In genomic region chr8:122285727-122286126, GRCm38 (mm10) we compare ENCODE assay signal across 9 mouse cellular contexts. TPM values are rescaled to one million over a fixed set of nuclear protein-coding genes. Genes with fewer than 3 reads are reported as not detected.
DNase-seq lines count a peak whose midpoint lies in the region; ATAC-seq and TF ChIP-seq lines count a peak whose summit lies in the region.
"Had no signal": no experiment of that assay in that cellular context is flagged by ENCODE, and none has a peak within 500 bp of the region (broad histone marks: within the 10 kb centered on the region; RNA-seq: fewer than 3 reads in every experiment).

No protein-coding gene starts in this region.

- H3K36me3 ChIP-seq in forebrain, embryonic 10.5 days (replicated peaks) = no peaks in the 10 kb centered on the region
- no peaks in the 10 kb centered on the region for H3K36me3 ChIP-seq in forebrain, embryonic 14.5 days (ENCODE audit: control insufficient read depth, insufficient read depth, low read length)
- H3K36me3 ChIP-seq in midbrain, embryonic 13.5 days = no peaks in the 10 kb centered on the region
- H3K36me3 ChIP-seq in midbrain, postnatal 0 days (ENCODE audit: insufficient read depth, low read length) = no peaks in the 10 kb centered on the region

- no peak overlapping the region for H3K4me2 ChIP-seq in forebrain, embryonic 14.5 days (ENCODE audit: low read length)
- H3K4me2 ChIP-seq in midbrain, embryonic 13.5 days (replicated peaks) = peak overlapping the region; percentile 99; the same call in 1 of the 2 replicates
- H3K4me2 ChIP-seq in midbrain, postnatal 0 days (ENCODE audit: low read depth, low read length, poor library complexity, severe bottlenecking) = no peak overlapping the region

- ATAC-seq in forebrain, embryonic 14.5 days = no peak
- ATAC-seq in midbrain, embryonic 13.5 days = no peak
- no peak for ATAC-seq in midbrain, postnatal 0 days (ENCODE audit: low FRiP score)
- peak; percentile 9 for ATAC-seq in inflammation-experienced regulatory T-cells, adult 6 months

- no peaks in the 10 kb centered on the region for H3K9me3 ChIP-seq in forebrain, embryonic 10.5 days
- H3K9me3 ChIP-seq in forebrain, embryonic 14.5 days (replicated peaks; ENCODE audit: control insufficient read depth, low read length) = no peaks in the 10 kb centered on the region
- H3K9me3 ChIP-seq in midbrain, embryonic 13.5 days = no peaks in the 10 kb centered on the region
- no peaks in the 10 kb centered on the region for H3K9me3 ChIP-seq in midbrain, postnatal 0 days (ENCODE audit: low read length)

- TF ChIP-seq CTCF in midbrain, postnatal 0 days (IDR thresholded peaks at IDR 0.05) = no peak

- no peak overlapping the region for H3K9ac ChIP-seq in forebrain, embryonic 14.5 days (ENCODE audit: low read length)
- H3K9ac ChIP-seq in midbrain, embryonic 13.5 days (replicated peaks) = no peak overlapping the region
- H3K9ac ChIP-seq in midbrain, postnatal 0 days (replicated peaks; ENCODE audit: low read length, poor library complexity, severe bottlenecking) = no peak overlapping the region

- DNase-seq in forebrain, embryonic 10.5 days (ENCODE audit: extremely low spot score, low spot score) = no peak
- DNase-seq in forebrain, embryonic 14.5 days (ENCODE audit: low spot score) = no peak
- no peak for DNase-seq in midbrain, postnatal 0 days (ENCODE audit: low spot score)
- DNase-seq in thymus, postnatal 14 days = peak; percentile 34
- DNase-seq in embryo, embryonic 9.5 days (ENCODE audit: extremely low spot score) = no peak
- DNase-seq in right cerebral cortex, postnatal 10 days (ENCODE audit: low spot score in 2 of 2) = no peak
- DNase-seq: kidney, adult 18-20 months had no signal

- H3K4me1 ChIP-seq in forebrain, embryonic 10.5 days = peaks cover 75% of the 10 kb centered on the region
- peaks cover 19% of the 10 kb centered on the region for H3K4me1 ChIP-seq in forebrain, embryonic 14.5 days (ENCODE audit: control insufficient read depth, insufficient read depth, low read length)
- peaks cover 71% of the 10 kb centered on the region for H3K4me1 ChIP-seq in midbrain, embryonic 13.5 days (replicated peaks)
- H3K4me1 ChIP-seq in midbrain, postnatal 0 days (ENCODE audit: insufficient read depth, low read length) = peaks cover 11% of the 10 kb centered on the region; the same call in 1 of the 2 replicates

- 0 out of 2 replicates have a peak overlapping the region, but pooled peaks have one; percentile 41 for H3K27ac ChIP-seq in forebrain, embryonic 10.5 days
- no peak overlapping the region for H3K27ac ChIP-seq in forebrain, embryonic 14.5 days (ENCODE audit: low read depth, low read length)
- no peak overlapping the region for H3K27ac ChIP-seq in midbrain, embryonic 13.5 days
- no peak overlapping the region for H3K27ac ChIP-seq in midbrain, postnatal 0 days (ENCODE audit: low read depth, low read length)

- 68% methylated on average over 6 of the region's 6 CpGs for WGBS in forebrain, embryonic 10.5 days
- WGBS in forebrain, embryonic 14.5 days = 69% methylated on average over 6 of the region's 6 CpGs
- WGBS in midbrain, embryonic 13.5 days = 64% methylated on average over 6 of the region's 6 CpGs
- 66% methylated on average over 6 of the region's 6 CpGs for WGBS in midbrain, postnatal 0 days

- H3K4me3 ChIP-seq in forebrain, embryonic 10.5 days = peak overlapping the region; percentile 69; the same call in 1 of the 2 replicates
- no peak overlapping the region for H3K4me3 ChIP-seq in forebrain, embryonic 14.5 days (ENCODE audit: low read depth, low read length)
- H3K4me3 ChIP-seq in midbrain, embryonic 13.5 days (replicated peaks) = no peak overlapping the region
- no peak overlapping the region for H3K4me3 ChIP-seq in midbrain, postnatal 0 days (ENCODE audit: low read depth, low read length)

- peaks cover 81% of the 10 kb centered on the region for H3K27me3 ChIP-seq in forebrain, embryonic 10.5 days (ENCODE audit: poor library complexity, severe bottlenecking)
- H3K27me3 ChIP-seq in forebrain, embryonic 14.5 days (replicated peaks; ENCODE audit: control insufficient read depth, insufficient read depth, low read length) = peaks cover 32% of the 10 kb centered on the region
- peaks cover 50% of the 10 kb centered on the region for H3K27me3 ChIP-seq in midbrain, embryonic 13.5 days
- H3K27me3 ChIP-seq in midbrain, postnatal 0 days (ENCODE audit: insufficient read depth, low read length) = peaks cover 12% of the 10 kb centered on the region; the same call in 1 of the 2 replicates

RNA-seq across cellular contexts. Expression of gene Zfpm1, which starts 3.8 kb away (rescaled TPM):
- 0.82 and 0.88 TPM in 2 replicates for polyA plus RNA-seq in forebrain, embryonic 10.5 days (2016; fragmentation: Nextera tagmentation; extraction: Ambion mirVana)
- 0.41 and 0.47 TPM in 2 replicates for polyA plus RNA-seq in forebrain, embryonic 14.5 days (2014; fragmentation: Nextera tagmentation; extraction: Ambion mirVana)
- polyA plus RNA-seq in midbrain, embryonic 13.5 days (2015; fragmentation: Nextera tagmentation; extraction: Ambion mirVana) = 1.5 and 2.1 TPM in 2 replicates
- total RNA-seq in midbrain, postnatal 0 days (2014; rRNA removed) = 19.6 and 28.6 TPM in 2 replicates
- polyA plus RNA-seq in midbrain, postnatal 0 days (2015; fragmentation: Nextera tagmentation; extraction: Ambion mirVana) = 1.2 TPM in 2 replicates
- 1 to 10 TPM in 2 of 3 experiments, under 1 TPM in 1; 0.65 to 2.6 (median 1.3) TPM for polyA plus RNA-seq in inflammation-experienced regulatory T-cells, adult 6 months (2017; shearing (Covaris generic))
